Mouse (Mus musculus): ENCODE data around the gene Slc26a11.

- TF ChIP-seq POLR2A (IDR thresholded peaks at IDR 0.05; ENCODE audit: extremely low read depth, insufficient read depth, low read length), result no peak
- peak; percentile 69 for TF ChIP-seq CTCF (IDR thresholded peaks at IDR 0.05; ENCODE audit: extremely low read depth, insufficient read depth, low read length)
Observed at GRCm38 (mm10) chr11:119363534-119364145, 8.3 kb downstream of the Slc26a11 start.

Data from cortical plate, adult 2 months (tissue).